In genomic region chr16:95815966-95816365, GRCm38 (mm10) we compare ENCODE assay signal across 22 mouse cellular contexts.
DNase-seq lines count a peak whose midpoint lies in the region; ATAC-seq and TF ChIP-seq lines count a peak whose summit lies in the region.
"Had no signal": no experiment of that assay in that cellular context is flagged by ENCODE, and none has a peak within 500 bp of the region (broad histone marks: within the 10 kb centered on the region; RNA-seq: fewer than 3 reads in every experiment).

No protein-coding gene starts in this region.

- no peak for ATAC-seq in lung, postnatal 0 days
- ATAC-seq: forebrain, embryonic 15.5 days; intestine, postnatal 0 days had no signal

- peak; percentile 79 for DNase-seq in thymus, postnatal 0 days (ENCODE audit: low spot score)
- no peak for DNase-seq in thymus, postnatal 25 days
- DNase-seq in CD8-positive naive resting alpha-beta T cell, adult 2 months (ENCODE audit: low read depth in 2 of 2, low spot score in 2 of 2): peak; percentile 36 to 58
- DNase-seq in induced T-regulatory cell, adult 2 months (ENCODE audit: low read depth): peak; percentile 86
- peak; percentile 74 for DNase-seq in splenic B cell, adult 2 months (ENCODE audit: low read depth, low spot score)
- DNase-seq in frontal cortex, postnatal 36 days (ENCODE audit: low spot score in 2 of 2): no peak
- no peak for DNase-seq in retina, embryonic 14.5 days (ENCODE audit: low spot score)
- DNase-seq in lung, postnatal 0 days (ENCODE audit: low spot score): no peak
- DNase-seq: adrenal gland, postnatal 14 days; cerebellum, adult 18-20 months; cerebellum, postnatal 14 days; embryo, embryonic 11 days; gastrocnemius, postnatal 10 days had no signal

- H3K4me3 ChIP-seq in lung, postnatal 0 days (ENCODE audit: low read depth, low read length): no peak overlapping the region
- H3K4me3 ChIP-seq: embryonic facial prominence, embryonic 15.5 days; erythroblast, embryonic 14.5 days; forebrain, embryonic 10.5 days; forebrain, embryonic 15.5 days; heart, embryonic 12.5 days; hindbrain, embryonic 10.5 days had no signal

- no peaks in the 10 kb centered on the region for H3K4me1 ChIP-seq in lung, postnatal 0 days (ENCODE audit: insufficient read depth, low read depth, low read length)
- H3K4me1 ChIP-seq: embryonic facial prominence, embryonic 15.5 days; forebrain, embryonic 10.5 days; heart, embryonic 12.5 days; hindbrain, embryonic 10.5 days had no signal

- H3K4me2 ChIP-seq in lung, postnatal 0 days (replicated peaks; ENCODE audit: low read depth, low read length): no peak overlapping the region
- H3K4me2 ChIP-seq: embryonic facial prominence, embryonic 15.5 days; forebrain, embryonic 15.5 days; heart, embryonic 12.5 days; hindbrain, embryonic 14.5 days had no signal

- no peak for TF ChIP-seq CTCF in lung, postnatal 0 days (IDR thresholded peaks at IDR 0.05)

- no peaks in the 10 kb centered on the region for H3K36me3 ChIP-seq in splenic B cell, adult 2 months (ENCODE audit: control insufficient read depth, insufficient read depth, low read length, poor library complexity, severe bottlenecking)
- no peaks in the 10 kb centered on the region for H3K36me3 ChIP-seq in lung, postnatal 0 days (ENCODE audit: insufficient read depth, low read length)
- H3K36me3 ChIP-seq: embryonic facial prominence, embryonic 15.5 days; forebrain, embryonic 10.5 days; forebrain, embryonic 15.5 days; G1E; heart, embryonic 12.5 days; hindbrain, embryonic 10.5 days had no signal

- no peaks in the 10 kb centered on the region for H3K9me3 ChIP-seq in lung, postnatal 0 days (ENCODE audit: low read length)
- H3K9me3 ChIP-seq: embryonic facial prominence, embryonic 15.5 days; forebrain, embryonic 15.5 days had no signal

- no peak overlapping the region for H3K9ac ChIP-seq in lung, postnatal 0 days (replicated peaks; ENCODE audit: low read depth)
- H3K9ac ChIP-seq: embryonic facial prominence, embryonic 15.5 days; forebrain, embryonic 15.5 days; heart, embryonic 12.5 days; hindbrain, embryonic 14.5 days had no signal

- 94% methylated on average over 13 of the region's 13 CpGs for WGBS in lung, postnatal 0 days

- no peak for TF ChIP-seq EP300 in lung, postnatal 0 days (IDR thresholded peaks at IDR 0.05)

- no peaks in the 10 kb centered on the region for H3K27me3 ChIP-seq in splenic B cell, adult 2 months (ENCODE audit: control insufficient read depth, insufficient read depth, low read length, poor library complexity, severe bottlenecking)
- H3K27me3 ChIP-seq in lung, postnatal 0 days (replicated peaks; ENCODE audit: insufficient read depth, low read length): no peaks in the 10 kb centered on the region
- H3K27me3 ChIP-seq: embryonic facial prominence, embryonic 15.5 days; forebrain, embryonic 15.5 days; heart, embryonic 12.5 days had no signal

- H3K27ac ChIP-seq in lung, postnatal 0 days (ENCODE audit: low read length): no peak overlapping the region
- H3K27ac ChIP-seq: embryonic facial prominence, embryonic 15.5 days; forebrain, embryonic 10.5 days; forebrain, embryonic 15.5 days; hindbrain, embryonic 10.5 days; hindbrain, embryonic 14.5 days had no signal

Comparison
In these comparisons a context has a peak if more than half of its experiments do, and no peak if none do; other contexts are left out.
1. DNase-seq: peak in thymus, postnatal 0 days (single experiment), CD8-positive naive resting alpha-beta T cell, adult 2 months (2 of 2), induced T-regulatory cell, adult 2 months (single experiment) and splenic B cell, adult 2 months (single experiment); none in thymus, postnatal 25 days (single experiment), frontal cortex, postnatal 36 days (0 of 2), retina, embryonic 14.5 days (single experiment) and lung, postnatal 0 days (single experiment).